Mouse (Mus musculus) liver, postnatal 0 days (tissue): ENCODE measurements around the gene Srebf1.

Source experiments
- CTCF ChIP-seq: sonication (generic); IDR thresholded peaks from 2 replicates; pipeline ENCODE4 v1.5.1; 2016; ENCODE audit warnings: antibody characterized with exemption, low read depth
- EP300 ChIP-seq: IDR thresholded peaks from 2 replicates; pipeline ENCODE4 v1.6.1; 2016; ENCODE audit warnings: antibody characterized with exemption, low read depth, mild to moderate bottlenecking

DNA sequence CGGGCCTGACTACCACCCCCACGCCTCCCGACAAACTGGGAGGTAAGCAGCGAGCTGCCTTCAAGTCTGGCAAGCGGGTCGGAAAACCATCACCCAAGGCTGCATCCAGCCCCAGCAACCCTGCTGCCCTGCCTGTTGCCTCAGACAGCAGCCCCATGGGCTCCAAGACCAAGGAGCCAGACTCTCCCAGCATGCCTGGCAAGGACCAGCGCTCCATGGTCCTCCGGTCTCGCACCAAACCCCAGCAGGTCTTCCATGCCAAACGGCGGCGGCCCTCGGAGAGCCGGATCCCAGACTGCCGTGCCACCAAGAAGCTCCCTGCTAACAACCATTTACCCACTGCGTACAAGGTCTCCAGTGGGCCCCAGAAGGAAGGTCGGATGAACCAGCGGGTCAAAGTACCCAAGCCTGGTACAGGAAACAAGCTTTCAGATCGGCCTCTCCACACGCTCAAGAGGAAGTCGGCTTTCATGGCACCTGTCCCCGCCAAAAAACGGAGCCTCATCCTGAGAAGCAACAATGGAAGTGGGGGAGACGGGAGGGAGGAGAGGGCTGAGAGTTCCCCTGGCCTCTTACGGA lies 34.0 kb downstream of the Srebf1 start:
- no peak for TF ChIP-seq CTCF
- no peak for TF ChIP-seq EP300
